Mouse (Mus musculus): ENCODE results near the gene Otud3.
A peak's percentile ranks its signal among the peaks of the same experiment; 100 is the strongest.
"Not testable (repeated sequence)": the region's sequence is repeated elsewhere in the genome, so short reads cannot be mapped to it uniquely, and the experiment has no call there.

Otud3 gene

GRCm38 (mm10) chr4:138889635-138890034 lies 24.1 kb downstream of the Otud3 start:
- no peak for DNase-seq

- no peak for DNase-seq
These were observed 24.6 kb downstream of the Otud3 start for GRCm38 (mm10) chr4:138889165-138889564.

- DNase-seq: peak; percentile 97
These were observed 29.5 kb downstream of the Otud3 start for GRCm38 (mm10) chr4:138884261-138884660.

- DNase-seq: peak; percentile 33
These were observed 31.6 kb downstream of the Otud3 start for GRCm38 (mm10) chr4:138882179-138882578.

GRCm38 (mm10) chr4:138880811-138881584 lies 32.7 kb downstream of the Otud3 start:
- DNase-seq: no peak

- DNase-seq: no peak
These were observed 33.9 kb downstream of the Otud3 start for GRCm38 (mm10) chr4:138879808-138880207.

GRCm38 (mm10) chr4:138878783-138879182 lies 35.0 kb downstream of the Otud3 start:
- DNase-seq: no peak

- DNase-seq: no peak
These were observed 36.0 kb downstream of the Otud3 start, which contains the start of gene Pla2g2e for GRCm38 (mm10) chr4:138877731-138878130. Pla2g2e (plus strand) TSS chr4:138877942.

- no peak for DNase-seq
These were observed 37.8 kb downstream of the Otud3 start for GRCm38 (mm10) chr4:138875986-138876385.

GRCm38 (mm10) chr4:138875275-138875674 lies 38.5 kb downstream of the Otud3 start:
- DNase-seq: not testable (repeated sequence)

- DNase-seq: no peak
These were observed 39.9 kb downstream of the Otud3 start, which contains the start of gene Gm13030 for GRCm38 (mm10) chr4:138873864-138874263. Gm13030 (minus strand) TSS chr4:138873964.

- DNase-seq: no peak
These were observed 45.1 kb downstream of the Otud3 start for GRCm38 (mm10) chr4:138868666-138869065.

GRCm38 (mm10) chr4:138866413-138866812 lies 47.3 kb downstream of the Otud3 start:
- DNase-seq: peak; percentile 73

GRCm38 (mm10) chr4:138865991-138866390 lies 47.8 kb downstream of the Otud3 start:
- DNase-seq: no peak

- no peak for DNase-seq
These were observed 48.7 kb downstream of the Otud3 start for GRCm38 (mm10) chr4:138865092-138865491.

GRCm38 (mm10) chr4:138863344-138863998 lies 50.3 kb downstream of the Otud3 start, which contains the start of gene Pla2g5:
Pla2g5 (minus strand) TSS chr4:138863482.
- DNase-seq: no peak

- DNase-seq: peak; percentile 87
These were observed 54.0 kb downstream of the Otud3 start for GRCm38 (mm10) chr4:138859728-138860127.

GRCm38 (mm10) chr4:138859245-138859644 lies 54.5 kb downstream of the Otud3 start:
- peak; percentile 55 for DNase-seq

GRCm38 (mm10) chr4:138858446-138858845 lies 55.3 kb downstream of the Otud3 start:
- DNase-seq: no peak

GRCm38 (mm10) chr4:138857576-138857975 lies 56.2 kb downstream of the Otud3 start:
- no peak for DNase-seq

- peak; percentile 78 for DNase-seq
These were observed 57.3 kb downstream of the Otud3 start for GRCm38 (mm10) chr4:138856491-138856890.

- no peak for DNase-seq
These were observed 58.6 kb downstream of the Otud3 start for GRCm38 (mm10) chr4:138855092-138855632.

- no peak for DNase-seq
These were observed 60.8 kb downstream of the Otud3 start for GRCm38 (mm10) chr4:138852961-138853360.

- peak; percentile 78 for DNase-seq
These were observed 62.3 kb downstream of the Otud3 start for GRCm38 (mm10) chr4:138851463-138851862.
